Mouse (Mus musculus) liver, embryonic 14.5 days (tissue): ENCODE data around the gene Agk.

Experiments used
- CTCF ChIP-seq: IDR thresholded peaks from 2 replicates; pipeline ENCODE4 v1.5.1; 2016; ENCODE audit warnings: antibody characterized with exemption, low read depth, control low read depth
- EP300 ChIP-seq: IDR thresholded peaks from 2 replicates; pipeline ENCODE4 v1.6.1; 2016; ENCODE audit warnings: antibody characterized with exemption, low read depth

- TF ChIP-seq CTCF = no peak
- no peak for TF ChIP-seq EP300
Observed at GRCm38 (mm10) chr6:40431812-40432211, 106.8 kb downstream of the Agk start.
